In genomic region chr19:47121054-47121453, GRCm38 (mm10) we compare ENCODE assay signal across 9 mouse cellular contexts. TPM values are rescaled to one million over a fixed set of nuclear protein-coding genes. Genes with fewer than 3 reads are reported as not detected.
DNase-seq lines count a peak whose midpoint lies in the region; ATAC-seq and TF ChIP-seq lines count a peak whose summit lies in the region.
"Had no signal": no experiment of that assay in that cellular context is flagged by ENCODE, and none has a peak within 500 bp of the region (broad histone marks: within the 10 kb centered on the region; RNA-seq: fewer than 3 reads in every experiment).

No protein-coding gene starts in this region.

- H3K4me1 ChIP-seq in kidney, adult 2 months (ENCODE audit: control insufficient read depth, insufficient read depth, low read length), result no peaks in the 10 kb centered on the region
- H3K4me1 ChIP-seq in kidney, embryonic 16.5 days (ENCODE audit: insufficient read depth, low read length), result no peaks in the 10 kb centered on the region
- no peaks in the 10 kb centered on the region for H3K4me1 ChIP-seq in CH12.LX (ENCODE audit: control insufficient read depth in 1 of 2, insufficient read depth in 2 of 2)
- no peaks in the 10 kb centered on the region for H3K4me1 ChIP-seq in lung, embryonic 14.5 days (ENCODE audit: insufficient read depth)
- no peaks in the 10 kb centered on the region for H3K4me1 ChIP-seq in midbrain, embryonic 10.5 days
- H3K4me1 ChIP-seq: liver, embryonic 13.5 days had no signal

- H3K4me2 ChIP-seq in kidney, embryonic 16.5 days (replicated peaks; ENCODE audit: low read depth, low read length), result no peak overlapping the region
- no peak overlapping the region for H3K4me2 ChIP-seq in CH12.LX (ENCODE audit: insufficient read depth, low read depth, poor library complexity, severe bottlenecking)
- no peak overlapping the region for H3K4me2 ChIP-seq in lung, embryonic 14.5 days
- H3K4me2 ChIP-seq: liver, embryonic 13.5 days had no signal

- H3K9me3 ChIP-seq in kidney, embryonic 16.5 days (ENCODE audit: low read length), result no peaks in the 10 kb centered on the region
- no peaks in the 10 kb centered on the region for H3K9me3 ChIP-seq in CH12.LX (replicated peaks; ENCODE audit: low read length)
- no peaks in the 10 kb centered on the region for H3K9me3 ChIP-seq in lung, embryonic 14.5 days (ENCODE audit: low read depth, low read length)
- no peaks in the 10 kb centered on the region for H3K9me3 ChIP-seq in midbrain, embryonic 10.5 days (replicated peaks)
- H3K9me3 ChIP-seq: liver, embryonic 13.5 days had no signal

- dilution Hi-C loops in CH12.LX (cut with MboI; ENCODE audit: extremely low pct_ligation_motif_present, extremely low pct_unique_long_range_greater_than_20kb, low sequenced_read_pairs), result no loop called here

- no peaks in the 10 kb centered on the region for H3K27me3 ChIP-seq in kidney, adult 2 months (replicated peaks; ENCODE audit: control insufficient read depth, insufficient read depth, low read length)
- H3K27me3 ChIP-seq in kidney, embryonic 16.5 days (ENCODE audit: insufficient read depth, low read length), result no peaks in the 10 kb centered on the region
- no peaks in the 10 kb centered on the region for H3K27me3 ChIP-seq in CH12.LX (replicated peaks)
- H3K27me3 ChIP-seq in lung, embryonic 14.5 days (ENCODE audit: insufficient read depth, low read length), result no peaks in the 10 kb centered on the region
- H3K27me3 ChIP-seq in midbrain, embryonic 10.5 days (ENCODE audit: low read depth, poor library complexity, severe bottlenecking), result no peaks in the 10 kb centered on the region
- H3K27me3 ChIP-seq: liver, embryonic 13.5 days had no signal

- WGBS in kidney, adult 2 months, result 39% methylated on average over 4 of the region's 4 CpGs
- WGBS in kidney, embryonic 16.5 days, result 46% methylated on average over 4 of the region's 4 CpGs
- 40% methylated on average over 4 of the region's 4 CpGs for WGBS in lung, embryonic 14.5 days
- 49% methylated on average over 4 of the region's 4 CpGs for WGBS in midbrain, embryonic 10.5 days

- no peaks in the 10 kb centered on the region for H3K79me2 ChIP-seq in CH12.LX (replicated peaks; ENCODE audit: control insufficient read depth, extremely low read depth, insufficient read depth, poor library complexity, severe bottlenecking)

- DNase-seq in kidney, adult 2 months, result peak; percentile 43
- DNase-seq in CH12.LX (ENCODE audit: extremely low read depth) (peak; percentile 52), ZHBTc4 (ENCODE audit: low read depth, low spot score) (peak; percentile 68)
- DNase-seq in lung, embryonic 14.5 days, result peak; percentile 76
- no peak for DNase-seq in layer of hippocampus, adult 11-12 months (ENCODE audit: low spot score)
- DNase-seq in gastrocnemius, adult 8-10 months (ENCODE audit: low spot score in 2 of 2), result no peak
- DNase-seq in midbrain, embryonic 10.5 days (ENCODE audit: low spot score), result no peak
- DNase-seq: liver, embryonic 13.5 days had no signal

- no peak overlapping the region for H3K9ac ChIP-seq in kidney, embryonic 16.5 days (replicated peaks; ENCODE audit: low read length)
- no peak overlapping the region for H3K9ac ChIP-seq in CH12.LX (ENCODE audit: insufficient read depth, low read depth)
- H3K9ac ChIP-seq in lung, embryonic 14.5 days, result no peak overlapping the region
- H3K9ac ChIP-seq: liver, embryonic 13.5 days had no signal

- peak; percentile 88 for TF ChIP-seq RAD21 in CH12.LX (IDR thresholded peaks at IDR 0.05; ENCODE audit: low read depth, low read length)

- H3K4me3 ChIP-seq in kidney, adult 2 months (ENCODE audit: insufficient read depth, low read depth, low read length), result no peak overlapping the region
- H3K4me3 ChIP-seq in kidney, embryonic 16.5 days (ENCODE audit: low read length), result no peak overlapping the region
- H3K4me3 ChIP-seq in CH12.LX (replicated peaks in 1 of 3; ENCODE audit: low read depth in 2 of 3, low read length in 2 of 3, poor library complexity in 1 of 3), result no peak overlapping the region
- no peak overlapping the region for H3K4me3 ChIP-seq in lung, embryonic 14.5 days (ENCODE audit: low read depth, low read length)
- H3K4me3 ChIP-seq in midbrain, embryonic 10.5 days, result no peak overlapping the region
- H3K4me3 ChIP-seq: liver, embryonic 13.5 days had no signal

- no peak overlapping the region for H3K27ac ChIP-seq in kidney, adult 2 months (ENCODE audit: insufficient read depth, low read depth, low read length)
- no peak overlapping the region for H3K27ac ChIP-seq in kidney, embryonic 16.5 days (ENCODE audit: low read length)
- no peak overlapping the region for H3K27ac ChIP-seq in CH12.LX (ENCODE audit: insufficient read depth, low read depth)
- no peak overlapping the region for H3K27ac ChIP-seq in lung, embryonic 14.5 days (ENCODE audit: low read depth)
- no peak overlapping the region for H3K27ac ChIP-seq in midbrain, embryonic 10.5 days (replicated peaks)
- H3K27ac ChIP-seq: liver, embryonic 13.5 days had no signal

- no peak for ATAC-seq in kidney, embryonic 16.5 days (ENCODE audit: low FRiP score, low TSS enrichment)
- ATAC-seq in lung, embryonic 14.5 days (ENCODE audit: insufficient read depth), result no peak

- no peak for TF ChIP-seq POLR2A in kidney, adult 2 months (IDR thresholded peaks at IDR 0.05; ENCODE audit: low read depth, low read length)
- no peak for TF ChIP-seq POLR2A in CH12.LX (IDR thresholded peaks at IDR 0.05; ENCODE audit: low read depth, low read length)

- in situ Hi-C loops in CH12.LX (cut with MboI; ENCODE audit: low pct_ligation_motif_present, low pct_unique_long_range_greater_than_20kb, low sequenced_read_pairs), result no loop called here

- peaks cover 8% of the 10 kb centered on the region for H3K36me3 ChIP-seq in kidney, adult 2 months (ENCODE audit: control insufficient read depth, insufficient read depth, low read length)
- peaks cover 52% of the 10 kb centered on the region for H3K36me3 ChIP-seq in kidney, embryonic 16.5 days (ENCODE audit: insufficient read depth, low read length)
- peaks cover 74 to 90% of the 10 kb centered on the region in 2 experiments for H3K36me3 ChIP-seq in CH12.LX (replicated peaks in 1 of 2; ENCODE audit: control insufficient read depth in 1 of 2, insufficient read depth in 1 of 2, low read length in 1 of 2)
- peaks cover 85% of the 10 kb centered on the region for H3K36me3 ChIP-seq in lung, embryonic 14.5 days (ENCODE audit: insufficient read depth)
- H3K36me3 ChIP-seq in midbrain, embryonic 10.5 days, result peaks cover 89% of the 10 kb centered on the region

- TF ChIP-seq EP300 in CH12.LX (IDR thresholded peaks at IDR 0.05; ENCODE audit: low read length), result no peak

- peak; percentile 54 for TF ChIP-seq CTCF in kidney, adult 2 months (conservative IDR thresholded peaks at IDR 0.05; ENCODE audit: insufficient read depth, insufficient read length, low read depth, low read length)
- TF ChIP-seq CTCF in CH12.LX (conservative IDR thresholded peaks at IDR 0.05 in 1 of 2, IDR thresholded peaks at IDR 0.05 in 1 of 2; ENCODE audit: low read depth in 2 of 2, low read length in 2 of 2), result peak; percentile 95 to 98
- peak; percentile 85 for TF ChIP-seq CTCF in lung, embryonic 14.5 days (IDR thresholded peaks at IDR 0.05; ENCODE audit: low read depth)

RNA-seq across cellular contexts. Expression of gene Calhm2, which starts 17.0 kb away (rescaled TPM):
- polyA plus RNA-seq in kidney, adult 2 months (2012; rRNA removed), result 5.4 and 5.7 TPM in 2 replicates
- 8.5 and 8.7 TPM in 2 replicates for polyA plus RNA-seq in kidney, embryonic 16.5 days (2015; fragmentation: Nextera tagmentation; extraction: Ambion mirVana)
- total RNA-seq in CH12.LX (2012; rRNA removed) (10.4 and 11.9 TPM in 2 replicates), CH12.LX (2014; rRNA removed) (6.3 and 6.5 TPM in 2 replicates)
- 9.0 and 10.1 TPM in 2 replicates for polyA plus RNA-seq in CH12.LX (2012; ENCODE audit: insufficient read length, low read depth)
- polyA plus RNA-seq in lung, embryonic 14.5 days (2014; fragmentation: Nextera tagmentation; extraction: Ambion mirVana), result 2.4 and 2.6 TPM in 2 replicates
- total RNA-seq in gastrocnemius, adult 8-10 months (2022), result 1 to 10 TPM in 3 of 4 experiments, under 1 TPM in 1; 0.70 to 1.3 (median 1.1) TPM
- 1.7 and 1.8 TPM in 2 replicates for polyA plus RNA-seq in midbrain, embryonic 10.5 days (2016; fragmentation: Nextera tagmentation; extraction: Ambion mirVana)

RNA-seq across cellular contexts. Expression of gene Calhm1, which starts 23.0 kb away (rescaled TPM):
- polyA plus RNA-seq in kidney, adult 2 months (2012; rRNA removed), result not detected in 2 replicates
- polyA plus RNA-seq in kidney, embryonic 16.5 days (2015; fragmentation: Nextera tagmentation; extraction: Ambion mirVana), result not detected in 2 replicates
- total RNA-seq in CH12.LX (2012; rRNA removed) (not detected in 2 replicates), CH12.LX (2014; rRNA removed) (not detected in 2 replicates)
- polyA plus RNA-seq in CH12.LX (2012; ENCODE audit: insufficient read length, low read depth), result not detected in 2 replicates
- not detected in 2 replicates for polyA plus RNA-seq in lung, embryonic 14.5 days (2014; fragmentation: Nextera tagmentation; extraction: Ambion mirVana)
- total RNA-seq in gastrocnemius, adult 8-10 months (2022), result not detected
- not detected in 2 replicates for polyA plus RNA-seq in midbrain, embryonic 10.5 days (2016; fragmentation: Nextera tagmentation; extraction: Ambion mirVana)
- polyA plus RNA-seq: liver, embryonic 13.5 days had no signal

RNA-seq across cellular contexts. Expression of gene Pdcd11, which starts 30.5 kb away (rescaled TPM):
- polyA plus RNA-seq in kidney, adult 2 months (2012; rRNA removed), result 8.7 and 9.3 TPM in 2 replicates
- 9.3 and 10.3 TPM in 2 replicates for polyA plus RNA-seq in kidney, embryonic 16.5 days (2015; fragmentation: Nextera tagmentation; extraction: Ambion mirVana)
- total RNA-seq in CH12.LX (2012; rRNA removed), result 49.7 and 62.0 TPM in 2 replicates
- total RNA-seq in CH12.LX (2014; rRNA removed), result 24.6 and 26.6 TPM in 2 replicates
- 78.0 and 79.7 TPM in 2 replicates for polyA plus RNA-seq in CH12.LX (2012; ENCODE audit: insufficient read length, low read depth)
- 11.5 and 13.3 TPM in 2 replicates for polyA plus RNA-seq in lung, embryonic 14.5 days (2014; fragmentation: Nextera tagmentation; extraction: Ambion mirVana)
- total RNA-seq in gastrocnemius, adult 8-10 months (2022), result 1 to 10 TPM; 7.6 to 8.7 (median 8.5) TPM
- polyA plus RNA-seq in midbrain, embryonic 10.5 days (2016; fragmentation: Nextera tagmentation; extraction: Ambion mirVana), result 12.4 and 12.5 TPM in 2 replicates

RNA-seq across cellular contexts. Expression of gene Usmg5, which starts 30.6 kb away (rescaled TPM):
- 323 and 617 TPM in 2 replicates for polyA plus RNA-seq in kidney, adult 2 months (2012; rRNA removed)
- 1,146 and 1,154 TPM in 2 replicates for polyA plus RNA-seq in kidney, embryonic 16.5 days (2015; fragmentation: Nextera tagmentation; extraction: Ambion mirVana)
- total RNA-seq in CH12.LX (2012; rRNA removed) (226 and 344 TPM in 2 replicates), CH12.LX (2014; rRNA removed) (500 and 646 TPM in 2 replicates)
- 511 and 674 TPM in 2 replicates for polyA plus RNA-seq in CH12.LX (2012; ENCODE audit: insufficient read length, low read depth)
- polyA plus RNA-seq in lung, embryonic 14.5 days (2014; fragmentation: Nextera tagmentation; extraction: Ambion mirVana), result 956 and 1,068 TPM in 2 replicates
- total RNA-seq in gastrocnemius, adult 8-10 months (2022), result 1,000 to 10,000 TPM; 1,130 to 1,241 (median 1,184) TPM
- 1,039 and 1,106 TPM in 2 replicates for polyA plus RNA-seq in midbrain, embryonic 10.5 days (2016; fragmentation: Nextera tagmentation; extraction: Ambion mirVana)

RNA-seq across cellular contexts. Expression of gene Calhm3, which starts 36.5 kb away (rescaled TPM):
- not detected in 2 replicates for polyA plus RNA-seq in kidney, adult 2 months (2012; rRNA removed)
- not detected in 2 replicates for polyA plus RNA-seq in kidney, embryonic 16.5 days (2015; fragmentation: Nextera tagmentation; extraction: Ambion mirVana)
- total RNA-seq in CH12.LX (2012; rRNA removed) (not detected in 2 replicates), CH12.LX (2014; rRNA removed) (not detected in 2 replicates)
- polyA plus RNA-seq in CH12.LX (2012; ENCODE audit: insufficient read length, low read depth), result not detected in 2 replicates
- polyA plus RNA-seq in lung, embryonic 14.5 days (2014; fragmentation: Nextera tagmentation; extraction: Ambion mirVana), result not detected in 2 replicates
- total RNA-seq in gastrocnemius, adult 8-10 months (2022), result not detected
- polyA plus RNA-seq in midbrain, embryonic 10.5 days (2016; fragmentation: Nextera tagmentation; extraction: Ambion mirVana), result not detected in 2 replicates
- polyA plus RNA-seq: liver, embryonic 13.5 days had no signal

Comparison
In these comparisons a context has a peak if more than half of its experiments do, and no peak if none do; other contexts are left out.
1. DNase-seq: peak in kidney, adult 2 months (single experiment), CH12.LX (single experiment), ZHBTc4 (single experiment) and lung, embryonic 14.5 days (single experiment); none in layer of hippocampus, adult 11-12 months (single experiment), gastrocnemius, adult 8-10 months (0 of 2) and midbrain, embryonic 10.5 days (single experiment).
2. Peak in every context shown above with its lines, with median percentiles within 50 percentile points of each other: CTCF ChIP-seq.